Mouse (Mus musculus): Measurements from ENCODE around the gene Rybp.
A peak's percentile ranks its signal among the peaks of the same experiment; 100 is the strongest.

Gene Rybp

GRCm38 (mm10) chr6:100288730-100289035 is 1.4 kb upstream of the Rybp start:
- ATAC-seq (ENCODE audit: insufficient number of reproducible peaks, low FRiP score, low TSS enrichment) = no peak

- ATAC-seq (ENCODE audit: insufficient number of reproducible peaks, low FRiP score, low TSS enrichment) = peak; percentile 6; the same call in 1 of the 2 replicates
These were observed 888 bp upstream of the Rybp start for GRCm38 (mm10) chr6:100288016-100288729.

- ATAC-seq (ENCODE audit: insufficient number of reproducible peaks, low FRiP score, low TSS enrichment) = peak; percentile 64
These were observed 532 bp downstream of the Rybp start for GRCm38 (mm10) chr6:100286573-100287333.

GRCm38 (mm10) chr6:100285985-100286572 is 1.2 kb downstream of the Rybp start:
- ATAC-seq (ENCODE audit: insufficient number of reproducible peaks, low FRiP score, low TSS enrichment) = no peak

GRCm38 (mm10) chr6:100278841-100279240 is 8.4 kb downstream of the Rybp start:
- no peak for ATAC-seq (ENCODE audit: insufficient number of reproducible peaks, low FRiP score, low TSS enrichment)

- ATAC-seq (ENCODE audit: insufficient number of reproducible peaks, low FRiP score, low TSS enrichment) = no peak
These were observed 10.9 kb downstream of the Rybp start for GRCm38 (mm10) chr6:100276344-100276743.

GRCm38 (mm10) chr6:100275643-100276042 is 11.6 kb downstream of the Rybp start:
- no peak for ATAC-seq (ENCODE audit: insufficient number of reproducible peaks, low FRiP score, low TSS enrichment)

- ATAC-seq (ENCODE audit: insufficient number of reproducible peaks, low FRiP score, low TSS enrichment) = no peak
These were observed 13.7 kb downstream of the Rybp start for GRCm38 (mm10) chr6:100273556-100273955.

- no peak for ATAC-seq (ENCODE audit: insufficient number of reproducible peaks, low FRiP score, low TSS enrichment)
These were observed 15.3 kb downstream of the Rybp start for GRCm38 (mm10) chr6:100271992-100272391.

- ATAC-seq (ENCODE audit: insufficient number of reproducible peaks, low FRiP score, low TSS enrichment) = no peak
These were observed 16.5 kb downstream of the Rybp start for GRCm38 (mm10) chr6:100270765-100271164.

GRCm38 (mm10) chr6:100259607-100260006 is 27.7 kb downstream of the Rybp start:
- ATAC-seq (ENCODE audit: insufficient number of reproducible peaks, low FRiP score, low TSS enrichment) = no peak

- no peak for ATAC-seq (ENCODE audit: insufficient number of reproducible peaks, low FRiP score, low TSS enrichment)
These were observed 29.0 kb downstream of the Rybp start for GRCm38 (mm10) chr6:100258278-100258677.

- no peak for ATAC-seq (ENCODE audit: insufficient number of reproducible peaks, low FRiP score, low TSS enrichment)
These were observed 31.9 kb downstream of the Rybp start for GRCm38 (mm10) chr6:100255411-100255810.

- ATAC-seq (ENCODE audit: insufficient number of reproducible peaks, low FRiP score, low TSS enrichment) = no peak
These were observed 32.6 kb downstream of the Rybp start for GRCm38 (mm10) chr6:100254671-100255070.

- ATAC-seq (ENCODE audit: insufficient number of reproducible peaks, low FRiP score, low TSS enrichment) = no peak
These were observed 42.8 kb downstream of the Rybp start for GRCm38 (mm10) chr6:100244474-100244873.

- ATAC-seq (ENCODE audit: insufficient number of reproducible peaks, low FRiP score, low TSS enrichment) = no peak
These were observed 52.2 kb downstream of the Rybp start for GRCm38 (mm10) chr6:100235036-100235435.

- ATAC-seq (ENCODE audit: insufficient number of reproducible peaks, low FRiP score, low TSS enrichment) = no peak
These were observed 53.8 kb downstream of the Rybp start for GRCm38 (mm10) chr6:100233522-100233921.

- no peak for ATAC-seq (ENCODE audit: insufficient number of reproducible peaks, low FRiP score, low TSS enrichment)
These were observed 54.2 kb downstream of the Rybp start for GRCm38 (mm10) chr6:100233061-100233460.

- ATAC-seq (ENCODE audit: insufficient number of reproducible peaks, low FRiP score, low TSS enrichment) = no peak
These were observed 61.1 kb downstream of the Rybp start for GRCm38 (mm10) chr6:100226204-100226603.

GRCm38 (mm10) chr6:100223932-100224331 is 63.4 kb downstream of the Rybp start:
- no peak for ATAC-seq (ENCODE audit: insufficient number of reproducible peaks, low FRiP score, low TSS enrichment)

GRCm38 (mm10) chr6:100223435-100223834 is 63.9 kb downstream of the Rybp start:
- ATAC-seq (ENCODE audit: insufficient number of reproducible peaks, low FRiP score, low TSS enrichment) = no peak

- ATAC-seq (ENCODE audit: insufficient number of reproducible peaks, low FRiP score, low TSS enrichment) = no peak
These were observed 64.4 kb downstream of the Rybp start for GRCm38 (mm10) chr6:100222927-100223326.

All from cerebellum, adult (tissue).